Mouse (Mus musculus) stomach, embryonic 14.5 days (tissue): ENCODE data around the gene Abcg1. TPM values are rescaled to one million over a fixed set of nuclear protein-coding genes. Genes with fewer than 3 reads are reported as not detected.

ENCODE experiments used
- ATAC-seq: fragments of 200-750 bp; cut with Nextera tagmentation; 2 replicates; pipeline ENCODE4 v1.8.0; 2017; ENCODE audit warnings: low read depth, moderate TSS enrichment; ENCODE audit not compliant: insufficient number of reproducible peaks, insufficient read depth, low FRiP score
- H3K27ac ChIP-seq: fragments of 300-500 bp; sonication (generic); 2 replicates; pipeline ENCODE4 v1.5.1; 2014; ENCODE audit warnings: mild to moderate bottlenecking, low read length, moderate library complexity, mixed read lengths
- H3K27me3 ChIP-seq: fragments of 300-500 bp; sonication (generic); 2 replicates; pipeline ENCODE4 v1.6.1; 2014; ENCODE audit warnings: low read length, control low read depth, mixed read lengths; ENCODE audit not compliant: control insufficient read depth, insufficient read depth
- H3K36me3 ChIP-seq: fragments of 300-500 bp; sonication (generic); 2 replicates; pipeline ENCODE4 v1.6.1; 2014; ENCODE audit warnings: mild to moderate bottlenecking, control low read depth, low read length, moderate library complexity, mixed read lengths; ENCODE audit not compliant: control insufficient read depth, insufficient read depth
- H3K4me1 ChIP-seq: fragments of 300-500 bp; sonication (generic); 2 replicates; pipeline ENCODE4 v1.6.1; 2014; ENCODE audit warnings: low read length, control low read depth, mixed read lengths; ENCODE audit not compliant: control insufficient read depth, insufficient read depth
- H3K4me2 ChIP-seq: fragments of 300-500 bp; sonication (generic); replicated peaks from 2 replicates; pipeline ENCODE4 v1.6.1; 2014; ENCODE audit warnings: low read depth, low read length, control low read depth
- H3K4me3 ChIP-seq: fragments of 300-500 bp; sonication (generic); 2 replicates; pipeline ENCODE4 v1.5.1; 2014; ENCODE audit warnings: low read depth, low read length, control low read depth
- H3K9ac ChIP-seq: fragments of 300-500 bp; sonication (generic); replicated peaks from 2 replicates; pipeline ENCODE4 v1.6.1; 2014; ENCODE audit warnings: low read depth, mild to moderate bottlenecking, control low read depth, low read length, moderate library complexity, mixed read lengths
- H3K9me3 ChIP-seq: fragments of 300-500 bp; sonication (generic); 2 replicates; pipeline ENCODE4 v1.6.1; 2016; ENCODE audit warnings: low read depth, low read length, control low read depth; ENCODE audit not compliant: control insufficient read depth
- WGBS: fragments of 180-500 bp; shearing (Covaris S2); extraction: QIAGEN DNeasy Blood & Tissue Kit; methylation state at CpG from one replicate; pipeline ENCODE4 v1.1.7; 2014; 5-methylcytosine and 5-hydroxymethylcytosine counted together
- polyA plus RNA-seq: library from polyadenylated mRNA; unstranded; fragments of >200 nt; fragmentation: Nextera tagmentation; extraction: Ambion mirVana; gene quantifications from 2 replicates; pipeline ENCODE4 v1.2.1, GENCODE M21; 2014

Abcg1 gene
- polyA plus RNA-seq, 1 experiment from 2014 or later, result 6.6 TPM

DNA sequence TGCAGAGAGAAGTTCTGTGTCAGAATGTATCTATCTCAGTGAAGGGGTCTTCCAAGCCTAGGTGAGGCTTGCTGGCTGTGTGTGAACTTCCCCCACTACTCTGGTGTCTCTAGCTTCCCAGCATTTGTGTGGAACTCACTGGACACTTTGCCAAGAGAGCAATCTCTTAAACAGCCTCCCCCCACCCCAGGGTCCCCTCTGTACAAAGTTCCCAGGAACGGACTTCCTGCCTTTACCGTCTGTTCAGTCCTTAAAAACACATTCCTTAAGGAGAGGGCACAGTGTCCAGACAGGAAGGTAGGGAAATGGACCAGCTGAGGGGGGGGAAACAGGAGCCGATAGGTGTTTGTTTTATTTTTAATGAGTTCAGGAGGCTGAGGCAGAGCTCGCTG, 2.7 kb downstream of the Abcg1 start:
- H3K4me3 ChIP-seq, result no peak overlapping the region
- peak overlapping the region; percentile 3; the same call in 1 of the 2 replicates for H3K27ac ChIP-seq
- peaks cover 10% of the 10 kb centered on the region for H3K4me1 ChIP-seq
- 41% methylated on average over 4 of the region's 4 CpGs for WGBS
- peaks cover 18% of the 10 kb centered on the region; the same call in 1 of the 2 replicates for H3K27me3 ChIP-seq
- no peak overlapping the region for H3K9ac ChIP-seq
- no peaks in the 10 kb centered on the region for H3K36me3 ChIP-seq
- H3K9me3 ChIP-seq, result no peaks in the 10 kb centered on the region
- H3K4me2 ChIP-seq, result no peak overlapping the region
- ATAC-seq, result no peak

- Histone ChIP-seq H3K9ac (no peak overlapping the region), H3K27me3 (peaks cover 18% of the 10 kb centered on the region; the same call in 1 of the 2 replicates), H3K4me1 (peaks cover 10% of the 10 kb centered on the region), H3K4me3 (no peak overlapping the region), H3K27ac (peak overlapping the region; percentile 27; the same call in 1 of the 2 replicates), H3K9me3 (no peaks in the 10 kb centered on the region), H3K36me3 (no peaks in the 10 kb centered on the region), H3K4me2 (no peak overlapping the region)
- 47% methylated on average over 13 of the region's 13 CpGs for WGBS
- no peak for ATAC-seq
Measured at GRCm38 (mm10) chr17:31060588-31061345, 3.3 kb downstream of the Abcg1 start.

DNA sequence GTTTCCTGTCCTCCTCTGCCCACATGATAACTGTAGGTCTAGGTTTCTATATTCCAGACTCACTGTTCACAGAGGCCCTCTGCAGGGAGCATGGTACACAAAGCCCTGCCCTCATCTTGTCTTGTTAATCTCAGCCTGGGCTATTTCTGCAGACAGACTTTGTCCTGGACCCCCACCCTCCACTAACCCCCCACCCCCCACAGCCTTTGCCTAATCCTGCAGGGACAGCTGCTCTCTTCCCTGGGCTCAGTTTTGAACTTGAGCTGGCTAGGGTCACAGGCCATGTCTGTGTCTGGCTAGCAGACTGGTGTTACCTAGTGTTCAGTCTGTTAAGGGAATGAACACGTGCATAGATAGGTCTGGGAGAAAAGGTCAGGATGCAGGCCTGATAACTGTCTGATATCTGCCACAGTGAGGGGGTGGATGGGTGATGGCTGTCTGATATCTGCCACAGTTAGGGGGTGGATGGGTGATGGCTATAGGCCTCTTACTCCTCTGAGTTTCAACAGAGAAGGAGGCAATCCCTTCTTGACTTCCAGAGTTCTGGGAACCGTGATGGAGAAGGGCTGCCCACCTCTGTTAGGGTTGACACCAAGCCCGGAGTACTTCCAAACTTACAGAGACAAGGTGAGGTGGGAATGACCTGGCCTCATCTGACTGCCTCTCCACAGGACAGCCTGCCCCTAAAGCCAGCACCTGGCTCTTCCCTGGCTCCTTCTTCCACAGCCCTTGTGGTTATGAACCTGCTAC, 4.0 kb downstream of the Abcg1 start:
- Histone ChIP-seq H3K4me3 (no peak overlapping the region), H3K36me3 (no peaks in the 10 kb centered on the region), H3K4me1 (peaks cover 10% of the 10 kb centered on the region), H3K9ac (no peak overlapping the region), H3K27ac (peak overlapping the region; percentile 27; the same call in 1 of the 2 replicates), H3K4me2 (no peak overlapping the region), H3K27me3 (peaks cover 18% of the 10 kb centered on the region; the same call in 1 of the 2 replicates), H3K9me3 (no peaks in the 10 kb centered on the region)
- 73% methylated on average over 3 of the region's 3 CpGs for WGBS
- no peak for ATAC-seq

- no peak overlapping the region for H3K9ac ChIP-seq
- H3K27ac ChIP-seq, result no peak overlapping the region
- H3K27me3 ChIP-seq, result no peaks in the 10 kb centered on the region
- WGBS, result 65% methylated on average over 6 of the region's 6 CpGs
- no peak overlapping the region for H3K4me3 ChIP-seq
- no peaks in the 10 kb centered on the region for H3K4me1 ChIP-seq
- H3K36me3 ChIP-seq, result no peaks in the 10 kb centered on the region
- no peaks in the 10 kb centered on the region for H3K9me3 ChIP-seq
- ATAC-seq, result no peak
- no peak overlapping the region for H3K4me2 ChIP-seq
Measured at GRCm38 (mm10) chr17:31066058-31066457, 8.6 kb downstream of the Abcg1 start.

DNA sequence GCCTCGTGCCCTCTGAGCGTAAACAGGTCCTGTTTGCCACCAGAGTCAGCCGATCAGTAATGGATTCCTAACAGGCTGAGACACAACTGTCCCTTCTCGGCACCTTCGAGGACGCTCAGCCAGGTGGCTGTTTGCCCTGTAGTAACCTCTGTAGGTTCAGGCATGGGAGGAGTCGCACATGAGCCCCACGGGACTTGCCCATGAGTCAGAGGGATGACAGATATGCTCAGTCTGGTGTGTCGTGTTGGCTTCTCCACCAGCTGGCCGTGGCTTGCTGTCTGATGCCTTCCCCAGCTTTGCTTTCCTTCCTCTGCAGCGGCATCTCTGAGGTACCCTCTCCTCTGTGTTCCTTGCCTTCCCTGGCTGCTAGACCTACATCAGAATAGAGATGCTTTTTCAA, 9.6 kb downstream of the Abcg1 start:
- H3K36me3 ChIP-seq, result no peaks in the 10 kb centered on the region
- no peak for ATAC-seq
- no peak overlapping the region for H3K4me3 ChIP-seq
- no peak overlapping the region for H3K4me2 ChIP-seq
- no peaks in the 10 kb centered on the region for H3K9me3 ChIP-seq
- H3K27me3 ChIP-seq, result no peaks in the 10 kb centered on the region
- H3K27ac ChIP-seq, result no peak overlapping the region
- WGBS, result 55% methylated on average over 11 of the region's 11 CpGs
- no peak overlapping the region for H3K9ac ChIP-seq
- H3K4me1 ChIP-seq, result no peaks in the 10 kb centered on the region; the same call in 1 of the 2 replicates

GRCm38 (mm10) chr17:31069121-31069520, 11.6 kb downstream of the Abcg1 start:
- no peak overlapping the region for H3K4me2 ChIP-seq
- H3K9me3 ChIP-seq, result no peaks in the 10 kb centered on the region
- ATAC-seq, result no peak
- no peaks in the 10 kb centered on the region for H3K36me3 ChIP-seq
- H3K4me3 ChIP-seq, result no peak overlapping the region
- WGBS, result 79% methylated on average over 6 of the region's 6 CpGs
- no peaks in the 10 kb centered on the region for H3K27me3 ChIP-seq
- no peak overlapping the region for H3K27ac ChIP-seq
- no peak overlapping the region for H3K9ac ChIP-seq
- H3K4me1 ChIP-seq, result peaks cover 14% of the 10 kb centered on the region

GRCm38 (mm10) chr17:31069845-31070244, 12.4 kb downstream of the Abcg1 start:
- H3K4me2 ChIP-seq, result no peak overlapping the region
- no peak overlapping the region for H3K27ac ChIP-seq
- H3K9me3 ChIP-seq, result no peaks in the 10 kb centered on the region
- no peaks in the 10 kb centered on the region for H3K27me3 ChIP-seq
- H3K4me1 ChIP-seq, result peaks cover 16% of the 10 kb centered on the region
- H3K9ac ChIP-seq, result no peak overlapping the region
- no peaks in the 10 kb centered on the region for H3K36me3 ChIP-seq
- no peak for ATAC-seq
- 76% methylated on average over 4 of the region's 4 CpGs for WGBS
- no peak overlapping the region for H3K4me3 ChIP-seq

- H3K4me3 ChIP-seq, result no peak overlapping the region
- H3K4me2 ChIP-seq, result no peak overlapping the region
- H3K36me3 ChIP-seq, result no peaks in the 10 kb centered on the region
- ATAC-seq, result no peak
- H3K27ac ChIP-seq, result no peak overlapping the region
- H3K9me3 ChIP-seq, result no peaks in the 10 kb centered on the region
- no peaks in the 10 kb centered on the region for H3K27me3 ChIP-seq
- H3K4me1 ChIP-seq, result peaks cover 16% of the 10 kb centered on the region
- WGBS, result 44% methylated on average over 6 of the region's 6 CpGs
- H3K9ac ChIP-seq, result no peak overlapping the region
Measured at GRCm38 (mm10) chr17:31070403-31071185, 13.1 kb downstream of the Abcg1 start.
